Mouse (Mus musculus): ENCODE results near the gene Tmx2. TPM values are rescaled to one million over a fixed set of nuclear protein-coding genes. Genes with fewer than 3 reads are reported as not detected.

The Tmx2 gene
- polyA plus RNA-seq, 1 experiment from 2014 or later = 185 TPM

GRCm38 (mm10) chr2:84636231-84636741 lies 42.7 kb downstream of the Tmx2 start:
- peaks cover 10% of the 10 kb centered on the region; the same call in 1 of the 2 replicates for H3K4me1 ChIP-seq (replicated peaks; ENCODE audit: control insufficient read depth, insufficient read depth, low read length)
- H3K9ac ChIP-seq (ENCODE audit: low read depth, low read length) = 0 out of 2 replicates have a peak overlapping the region, but pooled peaks have one; percentile 12

GRCm38 (mm10) chr2:84635611-84636010 lies 43.3 kb downstream of the Tmx2 start:
- DNase-seq (ENCODE audit: low spot score) = peak; percentile 63
- no peak overlapping the region; the same call in 1 of the 2 replicates for H3K4me2 ChIP-seq (replicated peaks; ENCODE audit: low read depth, low read length)
- no peak overlapping the region for H3K9ac ChIP-seq (ENCODE audit: low read depth, low read length)
- no peaks in the 10 kb centered on the region for H3K27me3 ChIP-seq (ENCODE audit: control insufficient read depth, insufficient read depth, low read length)
- no peaks in the 10 kb centered on the region for H3K36me3 ChIP-seq (ENCODE audit: control insufficient read depth, insufficient read depth, low read length)
- H3K9me3 ChIP-seq (ENCODE audit: control insufficient read depth, low read length) = no peaks in the 10 kb centered on the region
- H3K4me1 ChIP-seq (replicated peaks; ENCODE audit: control insufficient read depth, insufficient read depth, low read length) = peaks cover 10% of the 10 kb centered on the region; the same call in 1 of the 2 replicates
- peak; percentile 85 for ATAC-seq (ENCODE audit: low FRiP score)
- peak overlapping the region; percentile 78 for H3K27ac ChIP-seq (ENCODE audit: low read depth, low read length)
- no peak overlapping the region for H3K4me3 ChIP-seq (ENCODE audit: low read depth, low read length)
- WGBS = 0% methylated on average over 2 of the region's 2 CpGs

More at GRCm38 (mm10) chr2:84636231-84636741, 42.7 kb downstream of the Tmx2 start:
- Histone ChIP-seq H3K27me3 (ENCODE audit: control insufficient read depth, insufficient read depth, low read length) (no peaks in the 10 kb centered on the region), H3K36me3 (ENCODE audit: control insufficient read depth, insufficient read depth, low read length) (no peaks in the 10 kb centered on the region), H3K27ac (ENCODE audit: low read depth, low read length) (peak overlapping the region; percentile 78), H3K4me2 (replicated peaks; ENCODE audit: low read depth, low read length) (no peak overlapping the region), H3K9me3 (ENCODE audit: control insufficient read depth, low read length) (no peaks in the 10 kb centered on the region), H3K4me3 (ENCODE audit: low read depth, low read length) (no peak overlapping the region)
- DNase-seq (ENCODE audit: low spot score) (peak; percentile 27), ATAC-seq (ENCODE audit: low FRiP score) (peak; percentile 13; the same call in 1 of the 2 replicates)
- 18% methylated on average over 8 of the region's 8 CpGs for WGBS

GRCm38 (mm10) chr2:84634934-84635482 lies 43.9 kb downstream of the Tmx2 start:
- 27% methylated on average over 4 of the region's 4 CpGs for WGBS
- Histone ChIP-seq H3K4me3 (ENCODE audit: low read depth, low read length) (no peak overlapping the region), H3K4me1 (replicated peaks; ENCODE audit: control insufficient read depth, insufficient read depth, low read length) (peaks cover 10% of the 10 kb centered on the region; the same call in 1 of the 2 replicates), H3K27me3 (ENCODE audit: control insufficient read depth, insufficient read depth, low read length) (no peaks in the 10 kb centered on the region), H3K4me2 (replicated peaks; ENCODE audit: low read depth, low read length) (no peak overlapping the region), H3K9ac (ENCODE audit: low read depth, low read length) (no peak overlapping the region; the same call in 1 of the 2 replicates), H3K9me3 (ENCODE audit: control insufficient read depth, low read length) (no peaks in the 10 kb centered on the region), H3K27ac (ENCODE audit: low read depth, low read length) (peak overlapping the region; percentile 78), H3K36me3 (ENCODE audit: control insufficient read depth, insufficient read depth, low read length) (no peaks in the 10 kb centered on the region)
- peak; percentile 10 for DNase-seq (ENCODE audit: low spot score)
- 0 out of 2 replicates have a peak, but pooled peaks have one; percentile 36 for ATAC-seq (ENCODE audit: low FRiP score)

- no peaks in the 10 kb centered on the region for H3K9me3 ChIP-seq (ENCODE audit: control insufficient read depth, low read length)
- no peak overlapping the region for H3K27ac ChIP-seq (ENCODE audit: low read depth, low read length)
- ATAC-seq (ENCODE audit: low FRiP score) (no peak), DNase-seq (ENCODE audit: low spot score) (no peak)
- no peaks in the 10 kb centered on the region for H3K27me3 ChIP-seq (ENCODE audit: control insufficient read depth, insufficient read depth, low read length)
- no peak overlapping the region for H3K4me2 ChIP-seq (replicated peaks; ENCODE audit: low read depth, low read length)
- H3K36me3 ChIP-seq (ENCODE audit: control insufficient read depth, insufficient read depth, low read length) = no peaks in the 10 kb centered on the region
- 86% methylated on average over 4 of the region's 4 CpGs for WGBS
- no peak overlapping the region for H3K4me3 ChIP-seq (ENCODE audit: low read depth, low read length)
- H3K4me1 ChIP-seq (replicated peaks; ENCODE audit: control insufficient read depth, insufficient read depth, low read length) = peaks cover 10% of the 10 kb centered on the region; the same call in 1 of the 2 replicates
- H3K9ac ChIP-seq (ENCODE audit: low read depth, low read length) = no peak overlapping the region
Observed at GRCm38 (mm10) chr2:84634006-84634405, 44.9 kb downstream of the Tmx2 start.

GRCm38 (mm10) chr2:84632999-84633398 lies 45.9 kb downstream of the Tmx2 start:
- Histone ChIP-seq H3K9me3 (ENCODE audit: control insufficient read depth, low read length) (no peaks in the 10 kb centered on the region), H3K27ac (ENCODE audit: low read depth, low read length) (no peak overlapping the region), H3K27me3 (ENCODE audit: control insufficient read depth, insufficient read depth, low read length) (no peaks in the 10 kb centered on the region), H3K4me1 (replicated peaks; ENCODE audit: control insufficient read depth, insufficient read depth, low read length) (peaks cover 10% of the 10 kb centered on the region; the same call in 1 of the 2 replicates), H3K9ac (ENCODE audit: low read depth, low read length) (no peak overlapping the region), H3K36me3 (ENCODE audit: control insufficient read depth, insufficient read depth, low read length) (no peaks in the 10 kb centered on the region), H3K4me2 (replicated peaks; ENCODE audit: low read depth, low read length) (no peak overlapping the region), H3K4me3 (ENCODE audit: low read depth, low read length) (no peak overlapping the region)
- DNase-seq (ENCODE audit: low spot score) = peak; percentile 19
- 9% methylated on average over 3 of the region's 3 CpGs for WGBS
- no peak for ATAC-seq (ENCODE audit: low FRiP score)

GRCm38 (mm10) chr2:84632001-84632400 lies 46.9 kb downstream of the Tmx2 start:
- DNase-seq (ENCODE audit: low spot score) = no peak
- H3K9ac ChIP-seq (ENCODE audit: low read depth, low read length) = no peak overlapping the region
- ATAC-seq (ENCODE audit: low FRiP score) = no peak
- H3K27ac ChIP-seq (ENCODE audit: low read depth, low read length) = no peak overlapping the region
- H3K4me1 ChIP-seq (replicated peaks; ENCODE audit: control insufficient read depth, insufficient read depth, low read length) = peaks cover 10% of the 10 kb centered on the region; the same call in 1 of the 2 replicates
- H3K36me3 ChIP-seq (ENCODE audit: control insufficient read depth, insufficient read depth, low read length) = no peaks in the 10 kb centered on the region
- no peaks in the 10 kb centered on the region for H3K9me3 ChIP-seq (ENCODE audit: control insufficient read depth, low read length)
- 92% methylated on average over 1 of the region's 1 CpGs for WGBS
- no peaks in the 10 kb centered on the region for H3K27me3 ChIP-seq (ENCODE audit: control insufficient read depth, insufficient read depth, low read length)
- H3K4me2 ChIP-seq (replicated peaks; ENCODE audit: low read depth, low read length) = no peak overlapping the region
- no peak overlapping the region for H3K4me3 ChIP-seq (ENCODE audit: low read depth, low read length)

GRCm38 (mm10) chr2:84627036-84627435 lies 51.9 kb downstream of the Tmx2 start:
- H3K9ac ChIP-seq (ENCODE audit: low read depth, low read length) = no peak overlapping the region
- ATAC-seq (ENCODE audit: low FRiP score) (no peak), DNase-seq (ENCODE audit: low spot score) (no peak)
- no peaks in the 10 kb centered on the region for H3K36me3 ChIP-seq (ENCODE audit: control insufficient read depth, insufficient read depth, low read length)
- no peak overlapping the region for H3K4me2 ChIP-seq (replicated peaks; ENCODE audit: low read depth, low read length)
- no peaks in the 10 kb centered on the region for H3K4me1 ChIP-seq (replicated peaks; ENCODE audit: control insufficient read depth, insufficient read depth, low read length)
- no peaks in the 10 kb centered on the region for H3K27me3 ChIP-seq (ENCODE audit: control insufficient read depth, insufficient read depth, low read length)
- H3K9me3 ChIP-seq (ENCODE audit: control insufficient read depth, low read length) = no peaks in the 10 kb centered on the region
- H3K27ac ChIP-seq (ENCODE audit: low read depth, low read length) = no peak overlapping the region
- WGBS = 57% methylated on average over 3 of the region's 3 CpGs
- H3K4me3 ChIP-seq (ENCODE audit: low read depth, low read length) = no peak overlapping the region

- ATAC-seq (ENCODE audit: low FRiP score) (no peak), DNase-seq (ENCODE audit: low spot score) (no peak)
- Histone ChIP-seq H3K4me3 (ENCODE audit: low read depth, low read length) (no peak overlapping the region), H3K4me1 (replicated peaks; ENCODE audit: control insufficient read depth, insufficient read depth, low read length) (no peaks in the 10 kb centered on the region), H3K27me3 (ENCODE audit: control insufficient read depth, insufficient read depth, low read length) (no peaks in the 10 kb centered on the region), H3K9ac (ENCODE audit: low read depth, low read length) (no peak overlapping the region), H3K4me2 (replicated peaks; ENCODE audit: low read depth, low read length) (no peak overlapping the region), H3K36me3 (ENCODE audit: control insufficient read depth, insufficient read depth, low read length) (no peaks in the 10 kb centered on the region), H3K27ac (ENCODE audit: low read depth, low read length) (no peak overlapping the region), H3K9me3 (ENCODE audit: control insufficient read depth, low read length) (no peaks in the 10 kb centered on the region)
- WGBS = 81% methylated on average over 7 of the region's 7 CpGs
Observed at GRCm38 (mm10) chr2:84626366-84626975, 52.5 kb downstream of the Tmx2 start.
